Mouse (Mus musculus) monocyte, adult 2 months (primary cell): ENCODE data around the gene Gmpr2.
A peak's percentile ranks its signal among the peaks of the same experiment; 100 is the strongest.

Source experiments
- DNase-seq, 2 experiments: peaks; one replicate each; pipeline ENCODE4 v3.0.0; 2022; ENCODE audit warnings: low spot score in 2 of 2, low read depth in 1 of 2

The Gmpr2 gene

GRCm38 (mm10) chr14:55677615-55678014 lies 5.9 kb downstream of the Gmpr2 start:
- DNase-seq: no peak

- DNase-seq: peak; percentile 84 to 94
Measured at GRCm38 (mm10) chr14:55681160-55682117, 9.7 kb downstream of the Gmpr2 start, which contains the start of gene Tinf2. Gene Tinf2, minus strand, starts transcription at chr14:55681820.

- no peak for DNase-seq
Measured at GRCm38 (mm10) chr14:55682118-55682493, 10.4 kb downstream of the Gmpr2 start.

GRCm38 (mm10) chr14:55689433-55689832 lies 17.7 kb downstream of the Gmpr2 start:
- DNase-seq: no peak

GRCm38 (mm10) chr14:55697226-55697625 lies 25.5 kb downstream of the Gmpr2 start:
- DNase-seq: peak in 1 of 2 experiments; percentile 20

- DNase-seq: no peak
Measured at GRCm38 (mm10) chr14:55701131-55701530, 29.4 kb downstream of the Gmpr2 start.

- DNase-seq: no peak
Measured at GRCm38 (mm10) chr14:55702761-55703160, 31.0 kb downstream of the Gmpr2 start.

- DNase-seq: no peak
Measured at GRCm38 (mm10) chr14:55706051-55706600, 34.4 kb downstream of the Gmpr2 start.

GRCm38 (mm10) chr14:55707397-55707796 lies 35.7 kb downstream of the Gmpr2 start:
- no peak for DNase-seq

- no peak for DNase-seq
Measured at GRCm38 (mm10) chr14:55709509-55709908, 37.8 kb downstream of the Gmpr2 start.

GRCm38 (mm10) chr14:55711786-55712185 lies 40.0 kb downstream of the Gmpr2 start:
- no peak for DNase-seq

- peak in 1 of 2 experiments; percentile 4 for DNase-seq
Measured at GRCm38 (mm10) chr14:55713007-55713728, 41.4 kb downstream of the Gmpr2 start.

- DNase-seq: no peak
Measured at GRCm38 (mm10) chr14:55713729-55714122, 42.0 kb downstream of the Gmpr2 start, which contains the start of gene Tgm1. Gene Tgm1, minus strand, starts transcription at chr14:55713926.

GRCm38 (mm10) chr14:55714893-55715292 lies 43.2 kb downstream of the Gmpr2 start:
- no peak for DNase-seq

GRCm38 (mm10) chr14:55716271-55716670 lies 44.5 kb downstream of the Gmpr2 start:
- DNase-seq: no peak

- DNase-seq: no peak
Measured at GRCm38 (mm10) chr14:55716884-55717283, 45.1 kb downstream of the Gmpr2 start.

- no peak for DNase-seq
Measured at GRCm38 (mm10) chr14:55719737-55720136, 48.0 kb downstream of the Gmpr2 start.

- no peak for DNase-seq
Measured at GRCm38 (mm10) chr14:55720666-55721065, 48.9 kb downstream of the Gmpr2 start.

GRCm38 (mm10) chr14:55721076-55721475 lies 49.3 kb downstream of the Gmpr2 start:
- no peak for DNase-seq

GRCm38 (mm10) chr14:55721700-55722437 lies 50.1 kb downstream of the Gmpr2 start, which contains the start of gene Rabggta:
Gene Rabggta, minus strand, starts transcription at chr14:55722263.
- DNase-seq: peak; percentile 81 to 84

- no peak for DNase-seq
Measured at GRCm38 (mm10) chr14:55722438-55722945, 50.8 kb downstream of the Gmpr2 start.
